Mouse (Mus musculus): ENCODE measurements around the gene Olfr970.
"Not testable (repeated sequence)": the region's sequence is repeated elsewhere in the genome, so short reads cannot be mapped to it uniquely, and the experiment has no call there.

The Olfr970 gene

GRCm38 (mm10) chr9:39808560-39808959 is at the start of gene Olfr970:
TSS of gene Olfr970 (plus strand) at chr9:39808860.
- no peak for DNase-seq

DNA sequence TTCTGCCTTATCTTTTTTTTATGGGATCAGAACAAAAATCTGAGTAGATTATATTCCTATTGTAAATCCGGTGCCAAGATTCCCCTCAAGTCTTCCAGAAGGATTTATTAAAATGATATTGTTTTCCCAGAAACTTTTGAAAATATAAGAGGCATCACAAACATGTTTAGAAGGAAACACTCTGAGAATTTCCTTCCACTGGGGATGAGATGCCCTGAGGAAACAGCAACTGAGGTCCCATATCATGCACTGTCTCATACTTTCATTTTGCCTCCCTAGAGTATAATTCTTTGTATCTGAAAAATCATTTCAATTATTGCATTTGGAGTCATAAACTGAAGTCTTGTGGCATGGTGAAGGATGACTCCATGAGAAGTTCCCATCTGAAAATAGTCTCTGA is 25.5 kb upstream of the Olfr970 start, which contains the start of gene Olfr968:
Gene Olfr968, minus strand, starts transcription at position 101 of the 400 bp plus-strand sequence.
- DNase-seq = no peak

DNA sequence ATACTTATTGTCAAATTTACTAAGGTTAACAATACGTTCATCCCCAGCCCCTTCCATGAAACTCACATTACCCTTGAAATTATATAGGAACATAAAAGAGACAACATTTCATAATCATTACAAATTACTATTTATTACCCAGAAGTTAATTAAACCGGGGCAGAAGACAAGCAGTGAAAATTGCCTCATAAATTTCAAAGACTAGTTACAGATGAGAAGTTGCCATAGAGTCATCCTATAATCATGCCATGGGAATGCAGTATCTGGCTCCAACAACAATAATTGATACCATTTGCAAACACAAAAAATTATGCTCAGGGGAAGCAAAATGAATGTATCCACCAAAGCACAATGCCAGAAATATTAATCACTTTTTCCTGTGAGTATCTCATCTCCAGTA is 18.1 kb upstream of the Olfr970 start, which contains the start of gene Olfr969:
Gene Olfr969, plus strand, starts transcription at position 388 of the 400 bp plus-strand sequence.
- DNase-seq = no peak

DNA sequence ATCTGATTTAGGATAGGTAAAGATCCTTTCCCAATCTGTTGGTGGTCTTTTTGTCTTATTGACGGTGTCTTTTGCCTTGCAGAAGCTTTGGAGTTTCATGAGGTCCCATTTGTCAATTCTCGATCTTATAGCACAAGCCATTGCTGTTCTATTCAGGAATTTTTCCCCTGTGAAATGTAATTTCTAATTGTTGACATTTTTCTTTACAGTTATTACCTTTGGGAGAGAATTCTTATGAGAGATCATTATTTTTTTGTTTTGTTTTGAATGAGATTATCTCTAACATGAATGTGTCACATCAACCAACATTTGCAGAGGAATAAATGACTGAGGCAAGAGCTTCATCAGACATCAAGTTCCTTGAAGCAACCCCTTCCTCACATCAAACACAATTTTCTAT is 27.9 kb downstream of the Olfr970 start, which contains the start of gene Olfr971:
Gene Olfr971, plus strand, starts transcription at position 301 of the 400 bp plus-strand sequence.
- DNase-seq = not testable (repeated sequence)

GRCm38 (mm10) chr9:39866122-39866521 is 57.5 kb downstream of the Olfr970 start, which contains the start of gene Olfr972:
TSS of gene Olfr972 (plus strand) at chr9:39866422.
- DNase-seq = no peak
